Mouse (Mus musculus) MEL (cell line): Measurements from ENCODE around the gene Cenpa. TPM values are rescaled to one million over a fixed set of nuclear protein-coding genes. Genes with fewer than 3 reads are reported as not detected.
A peak's percentile ranks its signal among the peaks of the same experiment; 100 is the strongest.

Source experiments
- DNase-seq: peaks from one replicate; pipeline ENCODE4 v3.0.0; 2011; ENCODE audit warnings: low read depth, low spot score
- H3K27ac ChIP-seq: 2 replicates; pipeline ENCODE4 v1.5.1; 2012; ENCODE audit warnings: low read depth, mild to moderate bottlenecking, control low read depth, low read length, moderate library complexity; ENCODE audit not compliant: control insufficient read depth
- H3K27me3 ChIP-seq, 2 experiments: fragments of 150-350 bp in 1 of 2; sonication (generic) in 1 of 2; 2 replicates each; pipeline ENCODE4 v1.6.1; 2012; ENCODE audit warnings: low read length in 2 of 2, mild to moderate bottlenecking in 2 of 2, improper control_type of control experiment in 1 of 2, moderate library complexity in 1 of 2; ENCODE audit not compliant: insufficient read depth in 2 of 2, control insufficient read depth in 1 of 2
- H3K36me3 ChIP-seq, 2 experiments: 2 replicates each; pipeline ENCODE4 v1.6.1; 2012 to 2014; ENCODE audit warnings: low read length in 2 of 2, improper control_type of control experiment in 1 of 2, inconsistent platforms in 1 of 2, mild to moderate bottlenecking in 1 of 2; ENCODE audit not compliant: insufficient read depth in 2 of 2, control insufficient read depth in 1 of 2
- H3K4me1 ChIP-seq, 2 experiments: fragments of 150-350 bp in 1 of 2; sonication (generic) in 1 of 2; 2 replicates each; pipeline ENCODE4 v1.6.1; 2012; ENCODE audit warnings: low read length in 2 of 2, improper control_type of control experiment in 1 of 2, mild to moderate bottlenecking in 1 of 2; ENCODE audit not compliant: insufficient read depth in 2 of 2, control insufficient read depth in 1 of 2
- H3K4me3 ChIP-seq, 2 experiments: fragments of 150-350 bp in 1 of 2; sonication (generic) in 1 of 2; 2 replicates each; pipeline ENCODE4 v1.5.1; 2012; ENCODE audit warnings: low read depth in 2 of 2, low read length in 2 of 2, mild to moderate bottlenecking in 2 of 2, moderate library complexity in 2 of 2, control low read depth in 1 of 2, improper control_type of control experiment in 1 of 2; ENCODE audit not compliant: control insufficient read depth in 1 of 2, insufficient read depth in 1 of 2
- H3K79me2 ChIP-seq: 2 replicates; pipeline ENCODE4 v1.6.1; 2012; ENCODE audit warnings: mild to moderate bottlenecking, low read length, moderate library complexity; ENCODE audit not compliant: control insufficient read depth, poor library complexity, insufficient read depth
- H3K9ac ChIP-seq: 2 replicates; pipeline ENCODE4 v1.6.1; 2012; ENCODE audit warnings: low read depth, mild to moderate bottlenecking, control low read depth, low read length, moderate library complexity; ENCODE audit not compliant: control insufficient read depth, poor library complexity, severe bottlenecking
- H3K9me3 ChIP-seq: fragments of 150-350 bp; sonication (generic); replicated peaks from 2 replicates; pipeline ENCODE4 v1.6.1; 2012; ENCODE audit warnings: mild to moderate bottlenecking, low read length, improper control_type of control experiment, moderate library complexity; ENCODE audit not compliant: insufficient read depth
- CTCF ChIP-seq, 3 experiments: IDR thresholded peaks in 2 of 3; conservative IDR thresholded peaks in 1 of 3; 2 replicates each; pipeline ENCODE4 v1.5.1; 2011 to 2012; ENCODE audit warnings: low read length in 3 of 3, low read depth in 2 of 3, mild to moderate bottlenecking in 2 of 3, improper control_type of control experiment in 1 of 3, inconsistent platforms in 1 of 3, mixed read lengths in 1 of 3, moderate library complexity in 1 of 3; ENCODE audit not compliant: control insufficient read depth in 1 of 3, insufficient read depth in 1 of 3, poor library complexity in 1 of 3, severe bottlenecking in 1 of 3
- ETS1 ChIP-seq: IDR thresholded peaks from 2 replicates; pipeline ENCODE4 v1.6.1; 2012; ENCODE audit warnings: low read depth, mild to moderate bottlenecking, inconsistent platforms, low read length, improper control_type of control experiment, moderate library complexity
- HCFC1 ChIP-seq: IDR thresholded peaks from 2 replicates; pipeline ENCODE4 v1.6.1; 2012; ENCODE audit warnings: low read depth, mild to moderate bottlenecking, inconsistent platforms, low read length, improper control_type of control experiment, moderate library complexity
- POLR2AphosphoS5 ChIP-seq: IDR thresholded peaks from 2 replicates; pipeline ENCODE4 v1.6.1; 2012; ENCODE audit warnings: low read depth, borderline replicate concordance, mild to moderate bottlenecking, inconsistent platforms, low read length, moderate library complexity, mixed read lengths
- RAD21 ChIP-seq: IDR thresholded peaks from 2 replicates; pipeline ENCODE4 v1.6.1; 2011; ENCODE audit warnings: mild to moderate bottlenecking, low read depth, low read length, improper control_type of control experiment
- RCOR1 ChIP-seq: IDR thresholded peaks from 2 replicates; pipeline ENCODE4 v1.6.1; 2012; ENCODE audit warnings: low read depth, mild to moderate bottlenecking, inconsistent platforms, low read length, improper control_type of control experiment
- SMC3 ChIP-seq: IDR thresholded peaks from 2 replicates; pipeline ENCODE4 v1.6.1; 2011; ENCODE audit warnings: low read depth, low read length, improper control_type of control experiment
- TAL1 ChIP-seq: IDR thresholded peaks from 2 replicates; pipeline ENCODE4 v1.6.1; 2012; ENCODE audit warnings: mild to moderate bottlenecking, inconsistent platforms, low read length, moderate library complexity, mixed read lengths
- USF1 ChIP-seq: IDR thresholded peaks from 2 replicates; pipeline ENCODE4 v1.6.1; 2014; ENCODE audit warnings: low read depth, mild to moderate bottlenecking, inconsistent platforms, low read length, improper control_type of control experiment, moderate library complexity
- ZC3H11A ChIP-seq: IDR thresholded peaks from 2 replicates; pipeline ENCODE4 v1.6.1; 2012; ENCODE audit warnings: low read depth, mild to moderate bottlenecking, inconsistent platforms, low read length, improper control_type of control experiment
- polyA plus RNA-seq, 2 experiments: library from polyadenylated mRNA; stranded (reverse) in 1 of 2; unstranded in 1 of 2; fragments of >175 nt in 1 of 2; fragments of >200 nt in 1 of 2; gene quantifications; 2 replicates each; pipeline versions ENCODE4 v1.2.1 to v1.2.4; 2012; ENCODE audit warnings: low replicate concordance in 2 of 2, low read depth in 1 of 2; ENCODE audit not compliant: insufficient read length in 2 of 2, insufficient read depth in 1 of 2, missing spikeins in 1 of 2
- total RNA-seq: library from RNA; depleted of rRNA; stranded (reverse); fragments of 300-350 nt; gene quantifications from 2 replicates; pipeline ENCODE4 v1.2.3, GENCODE M21; 2012

The Cenpa gene
- total and polyA plus RNA-seq, 3 experiments = 100 to 566 (median 341) TPM

DNA sequence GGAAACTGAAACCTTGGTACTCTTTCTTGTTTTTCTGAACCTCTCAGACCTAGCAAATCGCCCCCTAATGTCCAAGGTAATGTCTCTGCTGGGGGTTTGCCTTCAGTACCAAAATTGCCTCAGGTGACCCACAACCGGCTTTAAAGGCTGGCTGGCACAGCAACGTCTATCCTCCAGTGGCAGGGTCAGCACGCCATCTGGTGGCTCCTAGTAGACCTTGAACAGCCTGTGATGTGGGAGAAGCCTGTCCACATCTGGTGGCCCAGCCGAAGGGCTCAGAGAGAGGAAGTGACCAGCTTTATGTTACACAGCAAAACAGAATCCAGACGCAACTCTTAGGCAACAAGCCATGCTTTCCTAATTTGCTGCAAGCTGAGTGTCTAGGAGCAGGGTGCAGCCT, 28.5 kb upstream of the Cenpa start:
- Histone ChIP-seq H3K27me3 (peaks cover 2 to 14% of the 10 kb centered on the region in 2 experiments), H3K79me2 (no peaks in the 10 kb centered on the region), H3K9ac (no peak overlapping the region), H3K36me3 (no peaks in the 10 kb centered on the region; a peak in 1 of 4 replicates), H3K4me3 (no peak overlapping the region), H3K9me3 (no peaks in the 10 kb centered on the region), H3K27ac (no peak overlapping the region), H3K4me1 (no peaks in the 10 kb centered on the region)
- peak; percentile 79 for DNase-seq
- TF ChIP-seq SMC3 (peak; percentile 93), RAD21 (peak; percentile 96), ZC3H11A (peak; percentile 88), POLR2AphosphoS5 (no peak), CTCF (IDR thresholded peaks at IDR 0.05 in 2 of 3, conservative IDR thresholded peaks at IDR 0.05 in 1 of 3; ENCODE audit: control insufficient read depth in 1 of 3, insufficient read depth in 1 of 3, low read depth in 2 of 3, low read length in 3 of 3, poor library complexity in 1 of 3, severe bottlenecking in 1 of 3) (peak; percentile 77 to 96 (median 94))

- TF ChIP-seq TAL1 (peak; percentile 1; the same call in 1 of the 2 replicates), HCFC1 (no peak)
- TF ChIP-seq, all 39 proteins: peak for 1
- Histone ChIP-seq H3K9ac (no peak overlapping the region), H3K27me3 (peaks cover 0 to 12% of the 10 kb centered on the region in 2 experiments; a peak in 3 of 4 replicates), H3K79me2 (peaks cover 8% of the 10 kb centered on the region), H3K4me1 (peaks cover 6 to 15% of the 10 kb centered on the region in 2 experiments), H3K9me3 (no peaks in the 10 kb centered on the region), H3K27ac (no peak overlapping the region), H3K4me3 (no peak overlapping the region), H3K36me3 (peaks cover 0 to 11% of the 10 kb centered on the region in 2 experiments; a peak in 2 of 4 replicates)
- peak; percentile 49 for DNase-seq
Observed at GRCm38 (mm10) chr5:30643477-30644179, 22.9 kb upstream of the Cenpa start.

- peaks cover 6 to 21% of the 10 kb centered on the region in 2 experiments for H3K4me1 ChIP-seq
- H3K9ac ChIP-seq = no peak overlapping the region
- peaks cover 8% of the 10 kb centered on the region for H3K79me2 ChIP-seq
- peaks cover 0 to 15% of the 10 kb centered on the region in 2 experiments; a peak in 2 of 4 replicates for H3K36me3 ChIP-seq
- no peaks in the 10 kb centered on the region for H3K9me3 ChIP-seq
- H3K27me3 ChIP-seq = peaks cover 0 to 2% of the 10 kb centered on the region in 2 experiments; a peak in 2 of 4 replicates
- no peak for DNase-seq
- no peak for TF ChIP-seq ETS1
- TF ChIP-seq RCOR1 = no peak
- no peak for TF ChIP-seq USF1
- H3K4me3 ChIP-seq = no peak overlapping the region
- no peak overlapping the region for H3K27ac ChIP-seq
Observed at GRCm38 (mm10) chr5:30646036-30646435, 20.5 kb upstream of the Cenpa start.
